Mouse (Mus musculus) CD4-positive, CD25-positive, alpha-beta regulatory T cell, adult 4 months (primary cell): ENCODE results near the gene Gprc5d. TPM values are rescaled to one million over a fixed set of nuclear protein-coding genes. Genes with fewer than 3 reads are reported as not detected.

Experiments
- ATAC-seq: one replicate; pipeline ENCODE4 v1.8.0; 2017
- polyA plus RNA-seq, 2 experiments: library from polyadenylated mRNA; unstranded; fragments of 100-300 nt; shearing (Covaris generic); gene quantifications; one replicate each; pipeline ENCODE4 v1.2.1; 2017

Gprc5d gene
- polyA plus RNA-seq, result not detected

GRCm38 (mm10) chr6:135118183-135118582, at the start of gene Gprc5d:
Gene Gprc5d, minus strand, starts transcription at chr6:135118283.
- ATAC-seq, result no peak

GRCm38 (mm10) chr6:135166712-135167111, 48.6 kb upstream of the Gprc5d start:
- ATAC-seq, result no peak

GRCm38 (mm10) chr6:135166262-135166661, 48.2 kb upstream of the Gprc5d start:
- no peak for ATAC-seq

GRCm38 (mm10) chr6:135165706-135166105, 47.6 kb upstream of the Gprc5d start:
- ATAC-seq, result no peak

- ATAC-seq, result no peak
Measured at GRCm38 (mm10) chr6:135165191-135165590, 47.1 kb upstream of the Gprc5d start.

GRCm38 (mm10) chr6:135162861-135163260, 44.8 kb upstream of the Gprc5d start:
- ATAC-seq, result no peak

- ATAC-seq, result no peak
Measured at GRCm38 (mm10) chr6:135162311-135162710, 44.2 kb upstream of the Gprc5d start.

GRCm38 (mm10) chr6:135161356-135161755, 43.3 kb upstream of the Gprc5d start:
- ATAC-seq, result no peak

GRCm38 (mm10) chr6:135158509-135158908, 40.4 kb upstream of the Gprc5d start:
- no peak for ATAC-seq

- ATAC-seq, result no peak
Measured at GRCm38 (mm10) chr6:135157496-135157895, 39.4 kb upstream of the Gprc5d start.

- ATAC-seq, result no peak
Measured at GRCm38 (mm10) chr6:135156597-135156996, 38.5 kb upstream of the Gprc5d start.

GRCm38 (mm10) chr6:135153719-135154118, 35.6 kb upstream of the Gprc5d start:
- ATAC-seq, result no peak

- no peak for ATAC-seq
Measured at GRCm38 (mm10) chr6:135150311-135150710, 32.2 kb upstream of the Gprc5d start.

GRCm38 (mm10) chr6:135149722-135150121, 31.6 kb upstream of the Gprc5d start:
- no peak for ATAC-seq

- no peak for ATAC-seq
Measured at GRCm38 (mm10) chr6:135149175-135149574, 31.1 kb upstream of the Gprc5d start.

- peak; percentile 41 for ATAC-seq
Measured at GRCm38 (mm10) chr6:135148506-135148905, 30.4 kb upstream of the Gprc5d start.

- ATAC-seq, result no peak
Measured at GRCm38 (mm10) chr6:135145976-135146375, 27.9 kb upstream of the Gprc5d start.

- no peak for ATAC-seq
Measured at GRCm38 (mm10) chr6:135144516-135144915, 26.4 kb upstream of the Gprc5d start.

- no peak for ATAC-seq
Measured at GRCm38 (mm10) chr6:135143151-135143550, 25.1 kb upstream of the Gprc5d start.

- ATAC-seq, result no peak
Measured at GRCm38 (mm10) chr6:135141451-135142147, 23.5 kb upstream of the Gprc5d start.

- no peak for ATAC-seq
Measured at GRCm38 (mm10) chr6:135138746-135139145, 20.7 kb upstream of the Gprc5d start.

- ATAC-seq, result no peak
Measured at GRCm38 (mm10) chr6:135138207-135138606, 20.1 kb upstream of the Gprc5d start.

GRCm38 (mm10) chr6:135137736-135138135, 19.7 kb upstream of the Gprc5d start:
- no peak for ATAC-seq

GRCm38 (mm10) chr6:135136439-135137161, 18.5 kb upstream of the Gprc5d start:
- ATAC-seq, result no peak
